Mouse (Mus musculus) myocyte (in vitro differentiated cells): ENCODE data around the gene Tfap2e.

Experiments used
- POLR2A ChIP-seq: IDR thresholded peaks from one replicate; pipeline ENCODE4 v1.6.1; 2011; ENCODE audit warnings: low read depth, mild to moderate bottlenecking, control low read depth, moderate library complexity; ENCODE audit not compliant: insufficient read length
- POLR2AphosphoS2 ChIP-seq: IDR thresholded peaks from one replicate; pipeline ENCODE4 v1.6.1; 2011; ENCODE audit warnings: low read depth, control low read depth; ENCODE audit not compliant: insufficient read length

DNA sequence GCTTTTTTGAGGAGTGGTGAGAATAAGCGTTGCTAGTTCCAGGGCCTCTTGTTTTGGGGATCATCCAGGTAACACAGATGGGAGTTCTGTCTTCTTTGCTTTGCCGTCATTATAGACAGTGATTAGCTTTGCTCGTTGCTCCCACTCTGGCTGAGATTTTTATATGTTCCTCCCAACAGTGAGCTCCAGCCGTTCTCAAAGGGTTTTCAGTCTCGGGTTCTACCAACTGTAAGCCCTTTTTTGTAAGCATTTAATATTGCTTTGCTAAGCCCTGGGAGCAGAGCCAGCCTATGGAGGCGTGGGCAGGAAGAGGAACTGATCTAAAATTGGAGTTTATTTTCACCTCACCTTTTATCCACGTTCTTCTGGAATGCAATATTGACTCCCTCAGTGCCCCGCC, 47.0 kb upstream of the Tfap2e start:
- no peak for TF ChIP-seq POLR2A
- no peak for TF ChIP-seq POLR2AphosphoS2
